Mouse (Mus musculus) C2C12 (cell line): ENCODE measurements at regions not wholly inside any gene's neighbourhood (a gene's known extent, or its start where the extent isn't known, plus 50 kb on each side); places are given as distances from the start of the nearest gene placed in this dataset.

Experiments
- CEBPB ChIP-seq: IDR thresholded peaks from one replicate; pipeline ENCODE4 v1.6.1; 2011; ENCODE audit warnings: low read depth, mild to moderate bottlenecking, control low read depth, moderate library complexity
- CTCF ChIP-seq: IDR thresholded peaks from one replicate; pipeline ENCODE4 v1.5.1; 2011; ENCODE audit not compliant: control insufficient read depth, insufficient read depth, insufficient read length
- FOSL1 ChIP-seq: IDR thresholded peaks from one replicate; pipeline ENCODE4 v1.8.0; 2011; ENCODE audit warnings: mild to moderate bottlenecking, low read length; ENCODE audit not compliant: poor library complexity, insufficient read depth, severe bottlenecking
- MAX ChIP-seq: IDR thresholded peaks from one replicate; pipeline ENCODE4 v1.6.1; 2011; ENCODE audit warnings: mild to moderate bottlenecking, control low read depth
- MYOD1 ChIP-seq: IDR thresholded peaks from one replicate; pipeline ENCODE4 v1.6.1; 2011; ENCODE audit warnings: low read depth; ENCODE audit not compliant: control insufficient read depth, insufficient read length
- MYOG ChIP-seq: IDR thresholded peaks from one replicate; pipeline ENCODE4 v1.6.1; 2011; ENCODE audit not compliant: control insufficient read depth, insufficient read length; ENCODE audit errors: extremely low read depth
- USF1 ChIP-seq: IDR thresholded peaks from one replicate; pipeline ENCODE4 v1.6.1; 2011; ENCODE audit warnings: low read depth, mild to moderate bottlenecking, control low read depth, moderate library complexity

DNA sequence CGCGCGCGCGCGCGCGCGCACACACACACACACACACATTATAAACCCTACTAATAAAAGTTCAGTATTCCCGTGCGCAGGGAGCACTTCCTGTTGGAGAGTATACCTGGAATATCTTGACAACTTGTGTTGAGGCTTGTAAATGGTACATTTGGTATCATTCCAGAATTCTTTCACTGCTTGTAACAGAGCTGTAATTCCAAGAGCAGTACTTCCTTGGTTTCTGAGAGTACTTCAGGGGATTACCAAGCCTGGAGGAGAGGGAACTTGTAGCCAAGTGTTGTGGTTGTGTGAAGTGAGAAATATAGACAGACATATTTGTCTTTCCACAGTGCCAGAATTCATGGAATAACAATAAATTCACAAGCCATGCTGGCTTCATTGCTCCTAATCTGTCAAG lies 177.2 kb downstream of the Sdhaf3 start:
- TF ChIP-seq CTCF (no peak), FOSL1 (no peak), CEBPB (no peak), MYOD1 (no peak), MAX (no peak), USF1 (no peak), MYOG (no peak)
